Mouse (Mus musculus) myocyte (in vitro differentiated cells): ENCODE results near the gene Bmp2k. TPM values are rescaled to one million over a fixed set of nuclear protein-coding genes. Genes with fewer than 3 reads are reported as not detected.

Experiments
- H3K27me3 ChIP-seq: one replicate; pipeline ENCODE4 v1.6.1; 2011; ENCODE audit not compliant: control insufficient read depth, insufficient read depth, insufficient read length
- H3K36me3 ChIP-seq: one replicate; pipeline ENCODE4 v1.6.1; 2011; ENCODE audit not compliant: control insufficient read depth, insufficient read depth
- H3K4me2 ChIP-seq: one replicate; pipeline ENCODE4 v1.6.1; 2011; ENCODE audit warnings: low read depth, control low read depth
- H3K4me3 ChIP-seq: one replicate; pipeline ENCODE4 v1.5.1; 2011; ENCODE audit warnings: mild to moderate bottlenecking, control low read depth, moderate library complexity
- H3K79me2 ChIP-seq: one replicate; pipeline ENCODE4 v1.6.1; 2011; ENCODE audit not compliant: control insufficient read depth, insufficient read depth
- H3ac ChIP-seq: one replicate; pipeline ENCODE4 v1.6.1; 2011; ENCODE audit not compliant: control insufficient read depth, insufficient read length
- CEBPB ChIP-seq: IDR thresholded peaks from 2 replicates; pipeline ENCODE4 v1.6.1; 2011; ENCODE audit warnings: mild to moderate bottlenecking, moderate library complexity; ENCODE audit not compliant: poor library complexity, insufficient read depth, severe bottlenecking
- E2F4 ChIP-seq: IDR thresholded peaks from one replicate; pipeline ENCODE4 v1.6.1; 2011; ENCODE audit warnings: mild to moderate bottlenecking, control low read depth, moderate library complexity; ENCODE audit not compliant: insufficient read depth
- MAX ChIP-seq: IDR thresholded peaks from one replicate; pipeline ENCODE4 v1.6.1; 2011; ENCODE audit warnings: low read depth, mild to moderate bottlenecking, control low read depth
- MYOD1 ChIP-seq, 3 experiments: IDR thresholded peaks; one replicate each; pipeline ENCODE4 v1.6.1; 2011; ENCODE audit warnings: control low read depth in 2 of 3, low read depth in 2 of 3, mild to moderate bottlenecking in 2 of 3, moderate library complexity in 1 of 3; ENCODE audit not compliant: insufficient read length in 2 of 3, control insufficient read depth in 1 of 3
- MYOG ChIP-seq, 3 experiments: IDR thresholded peaks; one replicate each; pipeline ENCODE4 v1.6.1; 2011; ENCODE audit warnings: control low read depth in 2 of 3, low read depth in 2 of 3, mild to moderate bottlenecking in 2 of 3; ENCODE audit not compliant: insufficient read length in 2 of 3, control insufficient read depth in 1 of 3, insufficient read depth in 1 of 3
- POLR2A ChIP-seq: IDR thresholded peaks from one replicate; pipeline ENCODE4 v1.6.1; 2011; ENCODE audit warnings: low read depth, mild to moderate bottlenecking, control low read depth, moderate library complexity; ENCODE audit not compliant: insufficient read length
- POLR2AphosphoS2 ChIP-seq: IDR thresholded peaks from one replicate; pipeline ENCODE4 v1.6.1; 2011; ENCODE audit warnings: low read depth, control low read depth; ENCODE audit not compliant: insufficient read length
- REST ChIP-seq: IDR thresholded peaks from one replicate; pipeline ENCODE4 v1.6.1; 2011; ENCODE audit warnings: mild to moderate bottlenecking, control low read depth, moderate library complexity; ENCODE audit not compliant: insufficient read depth, insufficient read length
- SRF ChIP-seq: IDR thresholded peaks from one replicate; pipeline ENCODE4 v1.6.1; 2011; ENCODE audit warnings: low read depth; ENCODE audit not compliant: control insufficient read depth, insufficient read length
- TCF12 ChIP-seq: IDR thresholded peaks from one replicate; pipeline ENCODE4 v1.6.1; 2011; ENCODE audit warnings: mild to moderate bottlenecking, control low read depth; ENCODE audit not compliant: poor library complexity, insufficient read depth, severe bottlenecking
- TCF3 ChIP-seq: IDR thresholded peaks from one replicate; pipeline ENCODE4 v1.6.1; 2011; ENCODE audit warnings: low read depth, control low read depth; ENCODE audit not compliant: insufficient read length
- USF1 ChIP-seq: IDR thresholded peaks from one replicate; pipeline ENCODE4 v1.6.1; 2011; ENCODE audit warnings: low read depth, mild to moderate bottlenecking, control low read depth, moderate library complexity
- polyA plus RNA-seq: library from polyadenylated mRNA; unstranded; fragments of >200 nt; fragmentation: generic; extraction: Trizol; gene quantifications from one replicate; pipeline ENCODE4 v1.2.1, GENCODE M21; 2012; ENCODE audit warnings: missing spikeins

Gene Bmp2k
- polyA plus RNA-seq, 1 experiment: 5.2 TPM

- Histone ChIP-seq H3ac (no peak overlapping the region), H3K79me2 (no peaks in the 10 kb centered on the region), H3K27me3 (no peaks in the 10 kb centered on the region), H3K36me3 (peaks cover 45% of the 10 kb centered on the region), H3K4me3 (no peak overlapping the region), H3K4me2 (no peak overlapping the region)
- peak; percentile 23 for TF ChIP-seq POLR2AphosphoS2
- no peak for TF ChIP-seq USF1
Measured at GRCm38 (mm10) chr5:97087030-97087630, 89.6 kb downstream of the Bmp2k start.

GRCm38 (mm10) chr5:97087746-97088145, 90.3 kb downstream of the Bmp2k start:
- H3K4me2 ChIP-seq: no peak overlapping the region

GRCm38 (mm10) chr5:97088231-97088630, 90.7 kb downstream of the Bmp2k start:
- no peak for TF ChIP-seq MYOD1 (IDR thresholded peaks at IDR 0.05; ENCODE audit: control insufficient read depth in 1 of 3, insufficient read length in 2 of 3, low read depth in 2 of 3)
- TF ChIP-seq E2F4: no peak
- TF ChIP-seq SRF: no peak
- TF ChIP-seq POLR2AphosphoS2: no peak
- TF ChIP-seq TCF3: no peak
- no peak for TF ChIP-seq MAX
- TF ChIP-seq CEBPB: no peak
- TF ChIP-seq USF1: no peak
- TF ChIP-seq TCF12: no peak
- no peak for TF ChIP-seq MYOG (IDR thresholded peaks at IDR 0.05; ENCODE audit: control insufficient read depth in 1 of 3, insufficient read depth in 1 of 3, insufficient read length in 2 of 3, low read depth in 2 of 3)
- TF ChIP-seq REST: no peak
- TF ChIP-seq POLR2A: no peak
- no peak overlapping the region for H3ac ChIP-seq
- H3K4me2 ChIP-seq: no peak overlapping the region
- no peaks in the 10 kb centered on the region for H3K79me2 ChIP-seq
- H3K27me3 ChIP-seq: no peaks in the 10 kb centered on the region
- H3K36me3 ChIP-seq: peaks cover 48% of the 10 kb centered on the region
- no peak overlapping the region for H3K4me3 ChIP-seq

More at GRCm38 (mm10) chr5:97087746-97088145, 90.3 kb downstream of the Bmp2k start:
- H3ac ChIP-seq: no peak overlapping the region
- TF ChIP-seq SRF (no peak), USF1 (no peak), POLR2AphosphoS2 (peak; percentile 45), E2F4 (no peak)
- no peaks in the 10 kb centered on the region for H3K79me2 ChIP-seq
- H3K27me3 ChIP-seq: no peaks in the 10 kb centered on the region
- no peak overlapping the region for H3K4me3 ChIP-seq
- H3K36me3 ChIP-seq: peaks cover 45% of the 10 kb centered on the region

GRCm38 (mm10) chr5:97089426-97089825, 91.9 kb downstream of the Bmp2k start:
- Histone ChIP-seq H3K36me3 (peaks cover 49% of the 10 kb centered on the region), H3ac (no peak overlapping the region), H3K79me2 (no peaks in the 10 kb centered on the region), H3K27me3 (no peaks in the 10 kb centered on the region), H3K4me2 (peak overlapping the region; percentile 25), H3K4me3 (no peak overlapping the region)
- no peak for TF ChIP-seq E2F4
- no peak for TF ChIP-seq REST
- TF ChIP-seq MAX: no peak
- TF ChIP-seq POLR2AphosphoS2: no peak
- no peak for TF ChIP-seq SRF
- TF ChIP-seq CEBPB: no peak

- H3K4me2 ChIP-seq: peak overlapping the region; percentile 25
- TF ChIP-seq E2F4 (no peak), POLR2A (no peak), MYOD1 (IDR thresholded peaks at IDR 0.05; ENCODE audit: control insufficient read depth in 1 of 3, insufficient read length in 2 of 3, low read depth in 2 of 3) (peak; percentile 79 to 96 (median 89)), CEBPB (no peak), MYOG (IDR thresholded peaks at IDR 0.05; ENCODE audit: control insufficient read depth in 1 of 3, insufficient read depth in 1 of 3, insufficient read length in 2 of 3, low read depth in 2 of 3) (peak in 2 of 3 experiments; percentile 57 to 71), USF1 (peak; percentile 76), REST (no peak), SRF (no peak), MAX (no peak), TCF12 (peak; percentile 60), TCF3 (peak; percentile 38), POLR2AphosphoS2 (no peak)
- H3ac ChIP-seq: no peak overlapping the region
- H3K36me3 ChIP-seq: peaks cover 48% of the 10 kb centered on the region
- H3K79me2 ChIP-seq: no peaks in the 10 kb centered on the region
- no peaks in the 10 kb centered on the region for H3K27me3 ChIP-seq
- no peak overlapping the region for H3K4me3 ChIP-seq
Measured at GRCm38 (mm10) chr5:97090034-97090784, 92.7 kb downstream of the Bmp2k start.
